Mouse (Mus musculus) frontal cortex, adult (tissue): ENCODE data around the gene Nprl3.
A peak's percentile ranks its signal among the peaks of the same experiment; 100 is the strongest.
"Not testable (repeated sequence)": the region's sequence is repeated elsewhere in the genome, so short reads cannot be mapped to it uniquely, and the experiment has no call there.

Experiments
- ATAC-seq: cut with Nextera tagmentation; 2 replicates; pipeline ENCODE4 v1.9.2; 2017; ENCODE audit warnings: mild to moderate bottlenecking, moderate library complexity, mixed read lengths; ENCODE audit not compliant: low TSS enrichment

The Nprl3 gene

DNA sequence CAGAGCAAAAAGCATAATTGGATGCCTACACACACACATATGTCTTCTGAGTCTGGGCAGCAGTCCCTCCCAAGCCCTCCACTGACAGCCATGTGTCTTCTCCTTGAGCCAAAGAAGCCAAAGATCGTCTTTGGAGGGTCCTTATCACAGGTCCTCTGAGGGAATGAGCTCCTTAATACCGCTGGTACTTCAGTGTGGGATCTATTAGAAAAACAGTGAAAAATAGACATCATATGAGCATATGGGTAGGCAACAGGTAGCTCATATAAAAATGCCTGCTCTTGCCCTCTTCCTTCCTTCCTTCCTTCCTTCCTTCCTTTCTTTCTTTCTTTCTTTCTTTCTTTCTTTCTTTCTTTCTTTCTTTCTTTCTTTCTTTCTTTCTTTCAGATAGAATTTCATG, 17.1 kb upstream of the Nprl3 start:
- ATAC-seq = not testable (repeated sequence)

DNA sequence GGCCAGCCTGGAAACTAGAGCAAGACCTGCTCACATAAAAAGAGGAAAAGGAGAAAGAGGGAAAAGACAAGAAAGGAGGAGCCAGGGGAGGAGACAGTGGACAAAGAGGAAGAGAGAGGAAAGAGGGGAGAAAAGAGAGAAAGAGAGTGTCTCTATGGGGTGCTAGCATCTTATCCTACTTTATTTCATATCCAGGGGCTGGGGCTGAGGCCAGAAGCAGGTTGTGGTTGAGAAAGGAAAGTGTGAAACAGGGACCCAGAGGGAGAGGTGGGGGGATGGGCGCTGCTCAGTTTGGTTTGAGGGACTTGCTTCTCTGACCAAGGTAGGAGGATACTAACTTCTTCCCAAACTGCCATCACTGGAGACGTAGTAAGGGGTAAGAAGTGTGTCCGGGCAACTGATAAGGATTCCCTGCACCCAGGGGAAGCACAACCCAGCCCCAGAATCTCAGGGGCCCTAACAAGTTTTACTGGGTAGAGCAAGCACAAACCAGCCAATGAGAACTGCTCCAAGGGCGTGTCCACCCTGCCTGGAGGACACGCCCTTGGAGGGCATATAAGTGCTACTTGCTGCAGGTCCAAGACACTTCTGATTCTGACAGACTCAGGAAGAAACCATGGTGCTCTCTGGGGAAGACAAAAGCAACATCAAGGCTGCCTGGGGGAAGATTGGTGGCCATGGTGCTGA, 15.7 kb upstream of the Nprl3 start, which contains the start of gene Hba-a1:
Gene Hba-a1, plus strand, starts transcription at position 421 of the 687 bp plus-strand sequence.
- not testable (repeated sequence) for ATAC-seq

- ATAC-seq = no peak
Measured at GRCm38 (mm10) chr11:32281416-32282144, 14.1 kb upstream of the Nprl3 start.

DNA sequence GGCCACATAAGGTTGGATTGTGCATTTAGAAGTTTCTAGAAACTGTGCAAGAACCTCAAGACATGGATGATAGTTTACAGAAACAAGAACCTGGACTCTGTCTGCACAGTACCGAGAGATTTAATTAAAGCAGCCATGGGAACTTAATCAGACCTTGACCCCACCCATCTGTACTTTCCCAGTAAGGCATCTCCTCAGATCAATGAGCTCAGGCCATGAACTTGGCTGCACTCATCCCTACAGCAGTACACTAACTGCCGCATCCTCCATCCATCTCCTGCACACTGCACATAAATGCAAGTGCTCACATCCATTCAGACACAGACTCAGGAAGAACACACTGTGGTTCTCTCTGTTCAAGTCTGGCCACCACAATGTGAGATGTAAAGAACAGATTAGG, 13.1 kb upstream of the Nprl3 start:
- no peak for ATAC-seq

DNA sequence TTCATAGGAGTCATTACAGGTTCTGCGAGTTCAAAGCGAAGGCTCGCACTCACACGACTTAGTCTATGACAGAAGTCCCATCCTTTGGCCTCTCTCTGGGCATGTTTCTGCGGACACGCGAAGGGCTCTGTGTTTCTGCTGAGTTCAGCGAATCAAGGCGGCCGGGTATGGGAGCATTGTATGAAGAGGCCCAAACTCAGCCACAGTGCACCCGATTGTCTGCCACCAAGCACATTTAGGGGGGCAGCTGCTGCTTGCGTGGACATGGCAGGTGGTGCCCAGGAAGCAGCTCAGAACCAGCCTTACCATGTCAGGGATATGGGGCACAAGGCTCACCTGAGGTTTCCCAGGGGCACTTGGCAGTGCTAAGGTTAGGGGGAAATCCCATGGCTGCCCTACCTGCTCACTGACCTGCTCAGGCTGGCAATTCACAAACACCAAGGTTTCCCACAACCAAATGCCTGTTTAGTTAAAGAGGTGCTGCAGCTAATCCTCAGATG, 11.0 kb upstream of the Nprl3 start:
- no peak for ATAC-seq

DNA sequence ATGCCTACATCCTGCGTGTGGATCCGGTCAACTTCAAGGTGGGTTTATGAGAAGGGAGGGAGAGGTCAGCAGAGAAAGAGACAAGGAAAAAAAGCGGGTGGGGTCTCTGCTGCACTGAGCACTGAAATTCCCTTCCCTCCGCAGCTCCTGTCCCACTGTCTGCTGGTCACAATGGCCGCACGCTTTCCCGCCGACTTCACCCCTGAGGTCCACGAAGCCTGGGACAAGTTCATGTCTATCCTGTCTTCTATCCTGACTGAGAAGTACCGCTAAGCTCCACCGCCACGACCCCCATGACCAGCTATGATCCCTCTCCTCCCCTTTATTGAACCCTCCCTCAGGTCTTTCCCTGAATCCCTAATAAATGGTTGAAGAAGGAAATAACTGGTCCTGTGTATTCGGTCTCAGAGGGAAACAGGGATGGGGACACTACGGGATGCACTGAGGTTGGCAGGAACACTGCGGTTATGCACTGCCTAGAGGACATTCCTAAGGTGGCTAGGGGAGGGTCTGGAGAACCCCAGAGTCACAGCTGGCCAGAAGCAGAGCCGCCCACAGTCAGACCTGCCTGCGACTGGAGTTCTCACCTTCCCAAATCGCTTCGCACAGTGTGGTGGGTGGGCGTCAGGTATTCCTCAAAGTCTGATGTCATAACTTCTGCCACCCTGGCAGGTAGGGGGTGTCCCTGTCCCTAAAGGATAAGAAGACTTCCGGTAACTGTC, 10.4 kb upstream of the Nprl3 start:
- no peak for ATAC-seq

GRCm38 (mm10) chr11:32276347-32276746, 8.8 kb upstream of the Nprl3 start, which contains the start of gene Hba-x:
Hba-x (plus strand) TSS chr11:32276400.
- ATAC-seq = no peak

- ATAC-seq = no peak
Measured at GRCm38 (mm10) chr11:32271178-32271577, 3.7 kb upstream of the Nprl3 start.

- ATAC-seq = no peak
Measured at GRCm38 (mm10) chr11:32268952-32269351, 1.4 kb upstream of the Nprl3 start.

- no peak; the same call in 1 of the 2 replicates for ATAC-seq
Measured at GRCm38 (mm10) chr11:32267964-32268363, 457 bp upstream of the Nprl3 start.

DNA sequence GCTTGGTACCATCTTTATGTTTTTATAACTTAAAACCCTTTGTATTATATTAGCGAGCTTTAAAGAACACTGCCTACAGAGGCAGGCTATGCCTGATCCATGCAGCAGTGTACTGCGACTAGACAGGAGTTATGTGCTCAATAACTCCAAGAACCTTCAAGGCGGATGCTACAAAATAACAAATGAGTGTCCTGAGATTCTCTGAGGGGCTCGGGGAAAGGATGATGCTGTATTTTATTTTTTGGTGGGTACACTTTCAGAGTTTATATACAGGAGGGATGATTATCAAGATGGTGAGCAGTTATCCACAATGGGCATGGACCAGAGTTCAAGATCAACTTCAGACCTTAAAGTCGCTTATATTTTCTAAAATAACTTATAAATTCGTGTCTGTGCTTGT, 731 bp downstream of the Nprl3 start:
- ATAC-seq = no peak

GRCm38 (mm10) chr11:32266194-32266593, 1.3 kb downstream of the Nprl3 start:
- no peak for ATAC-seq

GRCm38 (mm10) chr11:32265117-32265738, 2.3 kb downstream of the Nprl3 start:
- no peak for ATAC-seq

DNA sequence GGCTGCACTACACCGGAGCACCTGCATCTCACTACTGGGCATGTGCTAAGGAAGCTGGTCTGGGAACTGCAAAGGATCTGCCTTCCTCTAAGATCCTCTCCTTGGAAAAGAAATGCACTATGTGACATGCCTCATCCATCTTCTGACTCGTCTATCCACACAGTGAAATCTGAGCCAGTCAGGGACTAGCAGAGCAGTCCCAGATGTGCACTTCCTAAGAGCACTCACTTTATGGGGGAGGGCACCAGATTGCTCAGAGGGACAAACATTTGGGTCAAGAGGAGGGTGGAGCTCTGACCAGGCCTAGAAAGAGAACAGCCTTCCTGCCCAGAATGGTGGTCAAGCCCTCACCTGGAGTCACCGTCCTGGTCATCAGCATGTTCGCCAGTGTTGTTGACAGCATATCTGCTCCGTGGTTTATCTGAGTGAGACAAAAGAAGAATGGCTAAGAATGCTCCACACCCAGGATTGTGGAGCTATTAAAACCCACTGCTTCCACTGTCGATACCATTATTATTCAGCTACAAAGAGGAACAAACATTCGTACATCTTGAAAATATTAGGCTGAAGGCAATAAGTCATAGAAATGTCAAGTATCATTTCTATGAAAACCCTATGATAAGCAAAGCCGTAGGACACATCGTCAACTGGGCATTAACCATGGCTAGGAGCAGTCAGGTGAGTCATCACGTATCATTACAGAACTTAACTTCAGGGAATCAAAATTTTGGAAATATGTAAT, 4.7 kb downstream of the Nprl3 start:
- no peak for ATAC-seq

DNA sequence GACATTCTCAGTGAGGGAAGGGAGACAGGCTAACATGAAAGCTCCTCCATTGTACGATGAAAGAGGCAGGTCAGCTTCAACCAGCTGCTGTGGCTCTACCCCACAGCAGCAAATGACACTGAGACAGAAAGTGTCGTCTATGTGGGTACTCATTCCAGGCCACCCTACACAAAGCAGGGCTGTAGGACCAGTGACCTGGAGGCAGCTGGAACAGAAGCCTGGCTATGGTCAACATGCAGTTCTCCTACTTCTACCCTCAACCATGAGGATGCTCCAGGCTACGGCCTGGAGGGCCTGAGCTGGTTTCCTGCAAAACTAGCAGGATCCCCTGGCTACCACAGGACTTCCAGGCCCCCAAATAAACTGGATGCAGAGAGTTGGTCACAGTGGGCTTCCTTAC, 10.9 kb downstream of the Nprl3 start:
- ATAC-seq = no peak

GRCm38 (mm10) chr11:32256146-32256545, 11.4 kb downstream of the Nprl3 start:
- ATAC-seq = no peak

- no peak for ATAC-seq
Measured at GRCm38 (mm10) chr11:32253121-32253520, 14.4 kb downstream of the Nprl3 start.

GRCm38 (mm10) chr11:32250880-32251763, 16.4 kb downstream of the Nprl3 start:
- peak; percentile 70 for ATAC-seq

GRCm38 (mm10) chr11:32248350-32248749, 19.2 kb downstream of the Nprl3 start:
- no peak for ATAC-seq

DNA sequence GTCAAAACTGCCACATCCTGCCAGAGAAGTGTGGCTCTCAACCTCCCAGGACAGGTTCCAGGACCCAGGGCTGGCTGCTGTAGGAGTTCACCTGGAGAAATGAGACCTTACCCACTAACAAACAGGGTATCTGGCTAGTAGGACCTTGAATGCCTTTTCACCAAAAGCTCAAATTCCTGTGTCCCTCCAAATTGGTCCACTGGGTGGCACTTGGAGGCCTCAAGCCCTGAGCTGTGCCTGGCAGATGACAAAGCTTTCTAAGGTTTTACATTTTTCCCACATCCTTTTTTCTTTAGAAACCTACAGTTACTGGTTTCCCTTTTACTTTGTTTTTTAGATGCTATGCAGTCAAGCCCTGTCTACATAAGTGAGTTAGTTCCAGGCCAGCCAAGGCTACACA, 20.4 kb downstream of the Nprl3 start:
- ATAC-seq = no peak
